Mouse (Mus musculus): ENCODE data around the gene A730049H05Rik.

DNA sequence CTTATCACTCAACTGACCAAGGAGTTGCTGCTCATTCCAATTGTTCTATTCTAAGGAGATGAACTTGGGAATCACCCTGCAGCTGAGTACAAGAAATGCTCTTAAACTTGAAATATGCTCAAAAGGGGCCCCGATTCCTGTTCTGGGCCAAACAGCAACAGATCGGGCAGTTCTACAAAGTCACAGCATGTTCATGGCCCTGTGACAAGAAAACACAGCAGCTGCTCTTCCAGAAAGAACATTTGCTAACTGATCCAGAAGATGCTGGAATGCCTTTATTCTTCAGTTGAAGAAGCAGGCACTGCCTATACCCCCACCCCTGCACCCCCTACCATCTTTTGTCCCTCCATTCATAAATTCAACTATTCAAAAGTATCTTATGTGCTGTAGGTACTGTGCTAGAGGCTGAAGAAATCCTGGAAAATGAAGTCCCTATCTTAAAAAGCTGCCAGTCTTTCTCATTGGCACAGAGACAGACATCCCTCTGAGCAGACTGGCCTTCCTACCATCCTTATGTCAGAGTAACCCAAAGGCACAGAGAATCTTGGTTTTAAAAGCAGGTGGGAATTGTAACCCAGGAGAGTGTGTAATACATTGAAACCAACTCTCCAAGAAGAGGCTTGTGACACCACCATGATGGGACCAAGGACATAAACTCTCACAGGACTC is 3.4 kb upstream of the A730049H05Rik start:
- no peak for TF ChIP-seq CTCF (IDR thresholded peaks at IDR 0.05; ENCODE audit: extremely low read depth, insufficient read depth, insufficient read length, insufficient replicate concordance)
- TF ChIP-seq POLR2A (IDR thresholded peaks at IDR 0.05; ENCODE audit: low read depth, low read length): no peak
